Mouse (Mus musculus): ENCODE results near the gene Tead1. TPM values are rescaled to one million over a fixed set of nuclear protein-coding genes. Genes with fewer than 3 reads are reported as not detected.

Tead1 gene
- polyA plus RNA-seq, 1 experiment: 210 TPM

DNA sequence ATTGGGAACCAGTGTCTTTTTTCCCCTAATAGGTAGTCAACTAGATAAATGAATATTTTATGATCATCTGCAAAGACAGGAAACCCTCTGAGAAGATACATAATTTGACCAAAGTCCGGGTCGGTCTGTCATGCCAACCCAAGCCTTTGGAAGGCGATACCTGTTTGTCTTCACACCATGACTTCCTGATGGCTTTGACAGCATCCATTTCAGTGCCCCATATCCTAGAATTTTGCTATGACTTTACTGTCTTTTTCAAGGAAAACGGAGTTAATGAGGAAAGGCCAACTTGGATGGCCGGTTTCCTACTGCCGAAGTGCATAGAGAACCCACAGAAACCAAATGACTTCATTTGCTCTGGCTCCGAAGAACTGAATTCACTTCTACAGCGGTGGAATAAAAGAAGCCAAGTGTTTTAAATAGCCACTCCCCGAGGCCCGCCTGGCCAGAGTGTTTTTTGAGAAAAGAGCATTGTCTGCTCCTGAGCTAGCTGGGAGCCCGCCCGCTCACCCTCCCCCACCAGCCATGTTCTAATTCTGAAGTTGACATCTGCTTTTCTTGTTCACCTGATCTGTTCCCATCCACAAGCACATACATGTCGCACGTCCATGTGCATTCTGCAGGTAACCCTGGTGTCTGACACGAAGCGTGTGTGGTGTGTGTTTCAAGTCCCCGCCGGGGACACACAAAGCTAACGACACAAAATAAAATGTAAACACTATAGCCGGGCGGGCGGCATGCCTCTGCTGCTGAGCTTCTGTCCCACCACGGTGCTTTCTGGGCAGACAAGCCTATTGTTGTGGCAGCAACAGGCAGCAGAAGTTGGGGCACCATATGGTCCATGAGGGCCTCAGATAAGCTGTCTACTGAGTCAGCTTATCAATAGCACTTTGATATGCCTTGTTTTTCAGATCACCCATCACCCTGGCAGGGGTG is 5.8 kb downstream of the Tead1 start:
- no peaks in the 10 kb centered on the region for H3K27me3 ChIP-seq (ENCODE audit: control insufficient read depth, insufficient read depth, low read length, poor library complexity, severe bottlenecking)
- H3K9ac ChIP-seq (ENCODE audit: low read depth, poor library complexity, severe bottlenecking): no peak overlapping the region
- no peaks in the 10 kb centered on the region for H3K9me3 ChIP-seq (replicated peaks; ENCODE audit: control insufficient read depth, insufficient read depth, low read length, poor library complexity, severe bottlenecking)
- H3K4me3 ChIP-seq (ENCODE audit: low read depth, low read length): peak overlapping the region; percentile 65
- peaks cover 19% of the 10 kb centered on the region for H3K4me1 ChIP-seq (ENCODE audit: control insufficient read depth, insufficient read depth, low read length)
- TF ChIP-seq POLR2A (IDR thresholded peaks at IDR 0.05; ENCODE audit: insufficient read depth, low read length) (no peak), EP300 (IDR thresholded peaks at IDR 0.05; ENCODE audit: insufficient read depth, low read depth, low read length) (peak; percentile 30; the same call in 1 of the 2 replicates), CTCF (IDR thresholded peaks at IDR 0.05; ENCODE audit: low read depth, low read length) (no peak)
- H3K36me3 ChIP-seq (ENCODE audit: control insufficient read depth, insufficient read depth, low read length, poor library complexity, severe bottlenecking): peaks cover 3% of the 10 kb centered on the region
- H3K27ac ChIP-seq (ENCODE audit: insufficient read depth, low read length): peak overlapping the region; percentile 91

DNA sequence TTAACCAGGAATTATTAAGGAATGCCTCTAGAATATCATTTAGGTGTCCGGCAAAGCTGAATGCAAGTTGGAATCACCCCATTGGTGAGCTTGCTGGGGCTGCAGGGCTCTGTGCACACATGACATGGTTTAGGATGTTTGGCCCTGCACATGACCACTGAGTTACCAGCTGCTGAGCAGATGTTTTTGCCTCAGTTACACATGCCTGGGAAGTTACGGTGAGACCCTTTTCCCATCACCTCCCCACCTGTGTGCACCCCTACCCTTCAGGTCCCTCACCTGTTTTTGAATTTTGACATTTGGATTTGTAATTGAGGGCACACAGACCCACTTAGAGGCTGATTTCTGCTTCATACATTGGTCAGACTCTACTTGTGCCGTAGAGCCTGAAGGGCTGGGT is 6.9 kb downstream of the Tead1 start:
- Histone ChIP-seq H3K36me3 (ENCODE audit: control insufficient read depth, insufficient read depth, low read length, poor library complexity, severe bottlenecking) (peaks cover 3% of the 10 kb centered on the region), H3K9ac (ENCODE audit: low read depth, poor library complexity, severe bottlenecking) (no peak overlapping the region), H3K27me3 (ENCODE audit: control insufficient read depth, insufficient read depth, low read length, poor library complexity, severe bottlenecking) (no peaks in the 10 kb centered on the region), H3K4me3 (ENCODE audit: low read depth, low read length) (no peak overlapping the region), H3K4me1 (ENCODE audit: control insufficient read depth, insufficient read depth, low read length) (peaks cover 21% of the 10 kb centered on the region), H3K27ac (ENCODE audit: insufficient read depth, low read length) (no peak overlapping the region), H3K9me3 (replicated peaks; ENCODE audit: control insufficient read depth, insufficient read depth, low read length, poor library complexity, severe bottlenecking) (no peaks in the 10 kb centered on the region)
- TF ChIP-seq CTCF (IDR thresholded peaks at IDR 0.05; ENCODE audit: low read depth, low read length) (no peak), EP300 (IDR thresholded peaks at IDR 0.05; ENCODE audit: insufficient read depth, low read depth, low read length) (no peak), POLR2A (IDR thresholded peaks at IDR 0.05; ENCODE audit: insufficient read depth, low read length) (no peak)

DNA sequence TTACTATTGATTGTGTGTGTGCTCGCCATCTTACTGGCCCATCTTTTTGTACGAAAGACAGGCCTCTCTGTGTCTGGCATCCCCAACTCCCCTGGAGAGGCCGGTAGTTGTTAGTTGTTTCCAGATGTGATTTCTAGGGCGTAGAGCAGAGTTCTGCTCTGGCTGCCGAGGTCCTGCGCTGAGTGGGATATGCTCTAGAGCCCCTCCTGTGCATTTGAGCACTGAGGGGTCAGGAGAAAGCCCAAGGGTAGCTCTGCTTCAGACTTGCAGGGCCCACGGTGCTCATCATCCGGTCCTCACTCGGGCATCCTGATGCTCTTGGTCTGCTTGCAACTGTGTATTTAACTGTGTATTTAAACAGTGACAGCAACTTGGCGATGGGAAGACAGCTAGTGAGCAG is 7.5 kb downstream of the Tead1 start:
- H3K9ac ChIP-seq (ENCODE audit: low read depth, poor library complexity, severe bottlenecking): peak overlapping the region; percentile 14; the same call in 1 of the 2 replicates
- peaks cover 21% of the 10 kb centered on the region for H3K4me1 ChIP-seq (ENCODE audit: control insufficient read depth, insufficient read depth, low read length)
- H3K4me3 ChIP-seq (ENCODE audit: low read depth, low read length): 0 out of 2 replicates have a peak overlapping the region, but pooled peaks have one; percentile 15

DNA sequence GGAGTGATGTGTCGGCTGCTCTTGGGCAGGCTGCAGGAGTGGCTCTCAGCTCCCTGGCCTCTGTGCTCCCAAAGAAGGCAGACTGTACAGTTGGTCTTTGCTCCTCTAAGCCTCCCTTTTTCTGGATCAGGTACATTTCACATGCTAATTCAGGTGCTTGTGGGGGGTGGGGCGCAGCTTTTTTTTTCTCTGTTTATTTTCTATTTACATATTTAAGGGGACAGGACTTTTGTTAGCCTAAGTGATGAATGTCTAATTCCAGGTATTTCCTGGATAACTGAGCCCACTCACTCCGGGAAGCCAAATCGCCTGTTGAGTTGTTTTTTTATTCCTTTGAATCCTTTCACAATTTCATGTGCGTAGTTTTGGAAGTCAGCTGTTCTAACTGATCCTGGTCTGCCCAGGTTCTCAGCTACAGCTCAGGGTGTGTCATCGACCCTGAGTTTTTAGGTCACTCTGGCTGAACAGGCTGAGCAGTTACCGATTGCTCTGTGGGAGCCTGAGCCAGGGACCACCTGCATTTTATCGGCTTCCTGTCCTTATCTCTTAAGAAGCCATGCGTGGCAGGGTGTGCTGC is 9.4 kb downstream of the Tead1 start:
- Histone ChIP-seq H3K4me3 (ENCODE audit: low read depth, low read length) (peak overlapping the region; percentile 50), H3K4me1 (ENCODE audit: control insufficient read depth, insufficient read depth, low read length) (peaks cover 17% of the 10 kb centered on the region), H3K27ac (ENCODE audit: insufficient read depth, low read length) (peak overlapping the region; percentile 97), H3K9me3 (replicated peaks; ENCODE audit: control insufficient read depth, insufficient read depth, low read length, poor library complexity, severe bottlenecking) (no peaks in the 10 kb centered on the region), H3K27me3 (ENCODE audit: control insufficient read depth, insufficient read depth, low read length, poor library complexity, severe bottlenecking) (no peaks in the 10 kb centered on the region), H3K36me3 (ENCODE audit: control insufficient read depth, insufficient read depth, low read length, poor library complexity, severe bottlenecking) (peaks cover 3% of the 10 kb centered on the region), H3K9ac (ENCODE audit: low read depth, poor library complexity, severe bottlenecking) (peak overlapping the region; percentile 71)
- peak; percentile 96 for TF ChIP-seq EP300 (IDR thresholded peaks at IDR 0.05; ENCODE audit: insufficient read depth, low read depth, low read length)
- no peak for TF ChIP-seq CTCF (IDR thresholded peaks at IDR 0.05; ENCODE audit: low read depth, low read length)

More for the DNA sequence above, 7.5 kb downstream of the Tead1 start:
- H3K36me3 ChIP-seq (ENCODE audit: control insufficient read depth, insufficient read depth, low read length, poor library complexity, severe bottlenecking): peaks cover 3% of the 10 kb centered on the region
- H3K27me3 ChIP-seq (ENCODE audit: control insufficient read depth, insufficient read depth, low read length, poor library complexity, severe bottlenecking): no peaks in the 10 kb centered on the region
- peak overlapping the region; percentile 7; the same call in 1 of the 2 replicates for H3K27ac ChIP-seq (ENCODE audit: insufficient read depth, low read length)
- TF ChIP-seq CTCF (IDR thresholded peaks at IDR 0.05; ENCODE audit: low read depth, low read length) (no peak), POLR2A (IDR thresholded peaks at IDR 0.05; ENCODE audit: insufficient read depth, low read length) (no peak), EP300 (IDR thresholded peaks at IDR 0.05; ENCODE audit: insufficient read depth, low read depth, low read length) (no peak)
- H3K9me3 ChIP-seq (replicated peaks; ENCODE audit: control insufficient read depth, insufficient read depth, low read length, poor library complexity, severe bottlenecking): no peaks in the 10 kb centered on the region

DNA sequence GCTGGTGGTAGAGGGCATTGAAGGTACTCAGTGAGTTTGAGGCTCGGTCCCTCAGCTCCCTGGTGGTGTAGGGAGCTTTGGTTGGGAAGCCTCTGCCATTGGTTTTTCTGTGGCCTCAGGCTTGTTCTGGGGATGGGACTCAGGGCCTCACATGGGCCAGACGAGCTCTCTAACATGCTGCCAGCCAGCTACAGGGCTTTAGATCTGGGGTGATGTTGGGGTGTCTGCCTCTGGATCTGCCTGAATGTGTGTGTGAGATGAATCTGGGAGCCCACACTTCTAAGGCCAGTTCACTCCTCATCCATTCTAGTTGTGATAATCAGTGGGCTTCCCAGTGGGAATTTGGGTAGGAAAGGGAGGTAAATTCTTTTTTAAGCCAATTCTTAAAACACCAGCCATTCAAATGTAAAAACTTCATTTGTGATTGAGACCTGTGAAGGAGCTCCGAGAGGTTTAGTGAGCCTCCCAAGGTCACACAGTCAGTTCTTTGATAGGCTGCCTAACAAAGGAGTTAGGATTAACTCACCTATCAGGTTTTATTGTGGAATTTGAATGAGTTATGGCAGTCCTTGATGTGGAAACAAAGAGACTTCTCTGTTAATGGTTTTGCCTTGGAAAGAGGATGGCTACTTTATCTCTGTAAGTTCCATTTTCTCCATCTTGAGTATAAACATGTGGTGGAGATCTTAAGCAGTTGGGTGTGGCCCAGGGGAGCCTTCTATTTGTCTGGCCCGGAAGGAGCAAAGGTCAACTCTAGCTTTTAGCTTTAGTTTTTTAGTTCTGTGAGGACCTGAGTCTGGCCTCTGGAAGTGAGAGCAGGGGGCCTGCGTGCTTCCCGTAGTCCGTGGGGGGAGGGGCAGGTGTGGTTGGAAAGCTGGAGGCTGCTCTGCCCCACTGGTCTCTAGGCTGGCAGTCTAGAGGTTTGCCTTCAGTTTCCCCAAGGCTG is 12.0 kb downstream of the Tead1 start:
- Histone ChIP-seq H3K27me3 (ENCODE audit: control insufficient read depth, insufficient read depth, low read length, poor library complexity, severe bottlenecking) (no peaks in the 10 kb centered on the region), H3K9ac (ENCODE audit: low read depth, poor library complexity, severe bottlenecking) (peak overlapping the region; percentile 33), H3K4me1 (ENCODE audit: control insufficient read depth, insufficient read depth, low read length) (peaks cover 19% of the 10 kb centered on the region), H3K9me3 (replicated peaks; ENCODE audit: control insufficient read depth, insufficient read depth, low read length, poor library complexity, severe bottlenecking) (no peaks in the 10 kb centered on the region), H3K4me3 (ENCODE audit: low read depth, low read length) (peak overlapping the region; percentile 25), H3K36me3 (ENCODE audit: control insufficient read depth, insufficient read depth, low read length, poor library complexity, severe bottlenecking) (no peaks in the 10 kb centered on the region), H3K27ac (ENCODE audit: insufficient read depth, low read length) (peak overlapping the region; percentile 93)
- TF ChIP-seq EP300 (IDR thresholded peaks at IDR 0.05; ENCODE audit: insufficient read depth, low read depth, low read length) (peak; percentile 99), CTCF (IDR thresholded peaks at IDR 0.05; ENCODE audit: low read depth, low read length) (no peak), POLR2A (IDR thresholded peaks at IDR 0.05; ENCODE audit: insufficient read depth, low read length) (no peak)
